Mouse (Mus musculus) heart, postnatal 0 days (tissue): Measurements from ENCODE around the gene Nyap1. TPM values are rescaled to one million over a fixed set of nuclear protein-coding genes. Genes with fewer than 3 reads are reported as not detected.

ENCODE experiments used
- ATAC-seq: fragments of 200-750 bp; cut with Nextera tagmentation; 2 replicates; pipeline ENCODE4 v1.8.0; 2017; ENCODE audit warnings: low read depth, moderate number of reproducible peaks, moderate library complexity; ENCODE audit not compliant: insufficient read depth
- DNase-seq: peaks from one replicate; pipeline ENCODE4 v3.0.0-alpha.2; 2016; ENCODE audit warnings: low spot score
- H3K27ac ChIP-seq: fragments of 300-500 bp; sonication (generic); 2 replicates; pipeline ENCODE4 v1.5.1; 2014; ENCODE audit warnings: low read depth, mild to moderate bottlenecking
- H3K27me3 ChIP-seq: fragments of 300-500 bp; sonication (generic); 2 replicates; pipeline ENCODE4 v1.6.1; 2014; ENCODE audit warnings: low read length, mixed read lengths; ENCODE audit not compliant: control insufficient read depth, insufficient read depth
- H3K36me3 ChIP-seq: fragments of 300-500 bp; sonication (generic); replicated peaks from 2 replicates; pipeline ENCODE4 v1.6.1; 2014; ENCODE audit warnings: low read length, mixed read lengths; ENCODE audit not compliant: control insufficient read depth, insufficient read depth
- H3K4me1 ChIP-seq: fragments of 300-500 bp; sonication (generic); 2 replicates; pipeline ENCODE4 v1.6.1; 2014; ENCODE audit warnings: antibody characterized with exemption; ENCODE audit not compliant: control insufficient read depth, insufficient read depth
- H3K4me2 ChIP-seq: fragments of 300-500 bp; sonication (generic); 2 replicates; pipeline ENCODE4 v1.6.1; 2014; ENCODE audit warnings: low read depth, mild to moderate bottlenecking, low read length, moderate library complexity
- H3K4me3 ChIP-seq: fragments of 300-500 bp; sonication (generic); 2 replicates; pipeline ENCODE4 v1.5.1; 2014; ENCODE audit warnings: low read depth, low read length
- H3K9ac ChIP-seq: fragments of 300-500 bp; sonication (generic); replicated peaks from 2 replicates; pipeline ENCODE4 v1.6.1; 2014; ENCODE audit warnings: low read depth, low read length, mixed read lengths
- H3K9me3 ChIP-seq: fragments of 300-500 bp; sonication (generic); replicated peaks from 2 replicates; pipeline ENCODE4 v1.6.1; 2016; ENCODE audit warnings: low read length; ENCODE audit not compliant: control insufficient read depth
- CTCF ChIP-seq: IDR thresholded peaks from 2 replicates; pipeline ENCODE4 v1.5.1; 2016; ENCODE audit warnings: antibody characterized with exemption, control low read depth, low read depth
- EP300 ChIP-seq: IDR thresholded peaks from 2 replicates; pipeline ENCODE4 v1.6.1; 2016; ENCODE audit warnings: antibody characterized with exemption, low read depth
- WGBS: fragments of 180-500 bp; shearing (Covaris S2); extraction: QIAGEN DNeasy Blood & Tissue Kit; methylation state at CpG from one replicate; pipeline ENCODE4 v1.1.7; 2014; 5-methylcytosine and 5-hydroxymethylcytosine counted together
- polyA plus RNA-seq: library from polyadenylated mRNA; unstranded; fragments of >200 nt; fragmentation: Nextera tagmentation; extraction: Ambion mirVana; gene quantifications from 2 replicates; pipeline ENCODE4 v1.2.1, GENCODE M21; 2015
- total RNA-seq: library from RNA; depleted of rRNA; stranded (reverse); fragments of >200 nt; gene quantifications from 2 replicates; pipeline ENCODE4 v1.2.3, GENCODE M21; 2014; ENCODE audit warnings: low replicate concordance

Nyap1 gene
- total and polyA plus RNA-seq, 2 experiments from 2014 or later = 0.56 to 5.8 TPM

GRCm38 (mm10) chr5:137745214-137746171, 4.1 kb upstream of the Nyap1 start, which contains the start of gene Tsc22d4:
TSS of gene Tsc22d4 (plus strand) at chr5:137745730.
- WGBS = 4% methylated on average over 28 of the region's 28 CpGs

DNA sequence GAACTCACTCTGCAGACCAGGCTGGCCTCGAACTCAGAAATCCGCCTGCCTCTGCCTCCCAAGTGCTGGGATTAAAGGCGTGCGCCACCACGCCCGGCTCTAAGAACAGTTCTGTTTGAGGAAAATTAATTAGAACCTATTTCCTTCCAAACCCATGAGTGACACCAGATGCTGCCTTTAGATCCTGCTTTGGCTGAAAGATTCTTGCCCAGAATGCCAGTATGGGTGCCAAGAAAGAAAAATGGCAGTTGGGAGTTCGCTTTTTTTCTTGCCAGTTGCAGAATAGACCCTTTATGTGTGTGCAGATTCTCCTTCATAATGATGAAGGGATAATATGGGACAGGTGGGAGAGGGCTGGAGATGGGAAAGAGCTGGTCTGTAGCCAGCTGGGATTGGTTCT, 2.8 kb upstream of the Nyap1 start:
- H3K4me1 ChIP-seq = peaks cover 12% of the 10 kb centered on the region
- ATAC-seq (no peak), DNase-seq (no peak)
- no peak overlapping the region for H3K4me3 ChIP-seq
- no peak overlapping the region for H3K4me2 ChIP-seq
- TF ChIP-seq EP300 (no peak), CTCF (no peak)
- no peaks in the 10 kb centered on the region for H3K36me3 ChIP-seq
- H3K9ac ChIP-seq = no peak overlapping the region
- no peaks in the 10 kb centered on the region for H3K27me3 ChIP-seq
- H3K9me3 ChIP-seq = no peaks in the 10 kb centered on the region
- H3K27ac ChIP-seq = no peak overlapping the region
- 93% methylated on average over 7 of the region's 7 CpGs for WGBS

More at GRCm38 (mm10) chr5:137745214-137746171, 4.1 kb upstream of the Nyap1 start, which contains the start of gene Tsc22d4:
- H3K36me3 ChIP-seq = no peaks in the 10 kb centered on the region
- H3K27me3 ChIP-seq = no peaks in the 10 kb centered on the region
- peak within 1 kb of the TSS; percentile 71 for H3K4me3 ChIP-seq
- peaks cover 16% of the 10 kb centered on the region for H3K4me1 ChIP-seq
- TF ChIP-seq CTCF (no peak), EP300 (peak; percentile 47)
- peak within 1 kb of the TSS; percentile 92 for H3K9ac ChIP-seq
- ATAC-seq (peak; percentile 77), DNase-seq (peak; percentile 96)
- H3K9me3 ChIP-seq = no peaks in the 10 kb centered on the region
- peak within 1 kb of the TSS; percentile 99 for H3K27ac ChIP-seq
- H3K4me2 ChIP-seq = peak within 1 kb of the TSS; percentile 100

DNA sequence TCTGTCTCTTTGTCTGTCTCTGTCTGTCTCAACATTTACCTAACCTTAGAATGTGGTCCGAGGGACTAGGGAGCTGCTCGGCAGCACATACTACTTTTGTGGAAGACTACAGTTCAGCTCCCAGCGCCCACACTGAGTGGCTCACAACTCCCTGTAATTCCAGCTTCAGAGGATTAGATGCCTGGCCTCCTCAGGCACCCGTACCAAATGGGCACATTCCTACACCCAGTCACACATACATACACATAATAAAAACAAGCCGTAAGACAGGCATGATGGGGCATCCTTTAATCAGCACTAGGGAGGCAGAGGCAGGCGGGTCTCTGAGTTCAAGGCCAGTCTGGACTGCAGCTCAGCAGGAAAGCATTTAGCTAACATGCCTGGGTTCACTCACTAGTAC, 1.4 kb upstream of the Nyap1 start:
- Histone ChIP-seq H3K9ac (no peak overlapping the region), H3K36me3 (no peaks in the 10 kb centered on the region), H3K27ac (no peak overlapping the region), H3K4me1 (peaks cover 3% of the 10 kb centered on the region; the same call in 1 of the 2 replicates), H3K4me3 (no peak overlapping the region), H3K27me3 (no peaks in the 10 kb centered on the region), H3K9me3 (no peaks in the 10 kb centered on the region), H3K4me2 (no peak overlapping the region)
- WGBS = 92% methylated on average over 6 of the region's 6 CpGs
- no peak for DNase-seq
- ATAC-seq = no peak
- TF ChIP-seq EP300 (no peak), CTCF (no peak)

GRCm38 (mm10) chr5:137742048-137742447, 641 bp upstream of the Nyap1 start:
- Histone ChIP-seq H3K36me3 (no peaks in the 10 kb centered on the region), H3K4me3 (peak overlapping the region; percentile 70), H3K27ac (no peak overlapping the region), H3K27me3 (no peaks in the 10 kb centered on the region), H3K4me1 (peaks cover 3% of the 10 kb centered on the region; the same call in 1 of the 2 replicates), H3K4me2 (peak overlapping the region; percentile 92), H3K9me3 (no peaks in the 10 kb centered on the region), H3K9ac (peak overlapping the region; percentile 70)
- WGBS = 52% methylated on average over 10 of the region's 10 CpGs
- TF ChIP-seq EP300 (no peak), CTCF (no peak)
- ATAC-seq (no peak), DNase-seq (no peak)

- Histone ChIP-seq H3K4me1 (peaks cover 3% of the 10 kb centered on the region; the same call in 1 of the 2 replicates), H3K4me2 (peak overlapping the region; percentile 92), H3K27me3 (no peaks in the 10 kb centered on the region), H3K9me3 (no peaks in the 10 kb centered on the region), H3K9ac (peak overlapping the region; percentile 70), H3K27ac (no peak overlapping the region), H3K4me3 (peak overlapping the region; percentile 70), H3K36me3 (0 out of 2 replicates have a peak, but pooled peaks cover 4% of the 10 kb centered on the region)
- ATAC-seq = no peak
- TF ChIP-seq EP300 (no peak), CTCF (no peak)
- WGBS = 29% methylated on average over 11 of the region's 11 CpGs
- DNase-seq = no peak
Measured at GRCm38 (mm10) chr5:137740506-137740905, 901 bp downstream of the Nyap1 start.
